Mouse (Mus musculus) forebrain, embryonic 13.5 days (tissue): ENCODE data around the gene Micu1. TPM values are rescaled to one million over a fixed set of nuclear protein-coding genes. Genes with fewer than 3 reads are reported as not detected.
"Not testable (repeated sequence)": the region's sequence is repeated elsewhere in the genome, so short reads cannot be mapped to it uniquely, and the experiment has no call there.

Experiments used
- ATAC-seq: fragments of 200-750 bp; cut with Nextera tagmentation; 2 replicates; pipeline ENCODE4 v1.8.0; 2017
- H3K27ac ChIP-seq: fragments of 300-500 bp; sonication (generic); 2 replicates; pipeline ENCODE4 v1.5.1; 2015; ENCODE audit warnings: inconsistent platforms, mild to moderate bottlenecking, moderate library complexity
- H3K27me3 ChIP-seq: fragments of 300-500 bp; sonication (generic); 2 replicates; pipeline ENCODE4 v1.6.1; 2015; ENCODE audit warnings: mild to moderate bottlenecking, inconsistent platforms
- H3K36me3 ChIP-seq: fragments of 300-500 bp; sonication (generic); 2 replicates; pipeline ENCODE4 v1.6.1; 2015; ENCODE audit warnings: mild to moderate bottlenecking, inconsistent platforms; ENCODE audit not compliant: poor library complexity, severe bottlenecking
- H3K4me1 ChIP-seq: fragments of 300-500 bp; sonication (generic); 2 replicates; pipeline ENCODE4 v1.6.1; 2015; ENCODE audit warnings: inconsistent platforms
- H3K4me2 ChIP-seq: fragments of 300-500 bp; sonication (generic); 2 replicates; pipeline ENCODE4 v1.6.1; 2015; ENCODE audit warnings: inconsistent platforms, mild to moderate bottlenecking, moderate library complexity
- H3K4me3 ChIP-seq: fragments of 300-500 bp; sonication (generic); 2 replicates; pipeline ENCODE4 v1.5.1; 2015; ENCODE audit warnings: mild to moderate bottlenecking, inconsistent platforms
- H3K9ac ChIP-seq: fragments of 300-500 bp; sonication (generic); 2 replicates; pipeline ENCODE4 v1.6.1; 2015; ENCODE audit warnings: mild to moderate bottlenecking, inconsistent platforms
- H3K9me3 ChIP-seq: fragments of 300-500 bp; sonication (generic); replicated peaks from 2 replicates; pipeline ENCODE4 v1.6.1; 2016; ENCODE audit warnings: inconsistent platforms
- WGBS: fragments of 180-500 bp; shearing (Covaris S2); methylation state at CpG from one replicate; pipeline ENCODE4 v1.1.7; 2015; 5-methylcytosine and 5-hydroxymethylcytosine counted together
- polyA plus RNA-seq: library from polyadenylated mRNA; unstranded; fragments of >200 nt; fragmentation: Nextera tagmentation; extraction: Ambion mirVana; gene quantifications from 2 replicates; pipeline ENCODE4 v1.2.1, GENCODE M21; 2015

Micu1 gene
- polyA plus RNA-seq, 1 experiment from 2014 or later: 69.0 TPM

DNA sequence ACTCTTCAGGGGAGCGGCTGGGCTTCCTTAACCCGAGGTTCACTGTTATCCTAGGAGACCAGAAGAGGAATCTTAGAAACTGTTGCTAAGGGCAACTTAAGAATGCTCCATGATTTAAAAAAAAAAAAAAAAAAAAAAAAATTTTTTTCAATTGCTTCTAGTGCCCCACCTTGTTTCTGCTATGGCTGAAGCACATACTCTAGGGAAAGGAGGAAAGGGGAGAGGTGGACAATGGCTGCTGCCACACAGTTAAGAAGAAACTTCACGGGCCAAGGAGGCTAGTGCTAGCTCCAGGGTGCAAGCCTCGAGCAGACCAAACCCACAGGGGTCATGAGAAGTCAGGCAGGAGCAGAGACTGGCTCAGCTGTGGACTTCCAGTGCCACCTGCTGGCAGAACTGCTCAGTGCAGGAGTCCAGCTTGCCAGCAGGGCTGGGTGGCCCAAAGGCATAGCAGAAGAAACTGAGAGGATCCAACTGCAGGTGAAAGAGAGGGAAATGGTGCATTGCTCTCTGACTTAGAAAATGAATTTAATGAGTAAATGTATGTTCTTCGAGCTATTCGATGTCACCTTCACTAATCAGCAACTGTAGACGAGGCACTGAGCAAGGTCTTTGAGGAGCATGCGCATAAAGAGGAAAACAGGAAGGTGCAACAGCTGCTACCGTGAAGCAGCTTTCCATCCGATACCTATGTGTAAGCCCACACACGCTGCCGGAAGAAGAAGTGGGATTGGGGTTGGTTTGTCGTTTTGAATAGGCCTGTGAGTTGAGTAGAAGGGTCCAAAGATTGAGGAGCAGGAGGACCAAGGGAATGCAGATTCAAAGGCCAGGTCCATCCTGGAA is 162.8 kb downstream of the Micu1 start:
- Histone ChIP-seq H3K36me3 (peaks cover 8% of the 10 kb centered on the region; the same call in 1 of the 2 replicates), H3K4me1 (peaks cover 7% of the 10 kb centered on the region), H3K27me3 (no peaks in the 10 kb centered on the region), H3K4me3 (no peak overlapping the region), H3K9me3 (no peaks in the 10 kb centered on the region), H3K27ac (no peak overlapping the region), H3K9ac (no peak overlapping the region), H3K4me2 (no peak overlapping the region)
- 41% methylated on average over 13 of the region's 13 CpGs for WGBS
- ATAC-seq: peak; percentile 80

DNA sequence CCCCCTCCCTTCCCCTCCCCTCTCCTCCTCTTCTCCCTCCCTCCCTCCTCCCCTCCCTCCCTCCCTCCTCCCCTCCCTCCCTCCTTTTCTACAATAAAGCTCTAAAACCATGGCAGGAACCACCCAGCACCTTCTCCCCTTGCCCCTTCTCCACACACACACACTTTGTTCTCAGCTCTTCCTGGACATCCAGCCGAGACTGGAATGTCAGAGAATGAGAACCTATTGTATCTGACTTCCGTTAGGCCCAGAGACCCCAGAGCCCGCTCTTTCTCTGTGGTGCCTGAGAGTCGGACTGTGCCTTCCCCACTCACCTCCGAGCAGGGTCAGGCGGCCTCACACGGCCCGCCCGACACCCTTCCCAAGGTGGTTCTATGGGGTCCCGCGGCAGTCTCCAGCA is 166.0 kb downstream of the Micu1 start:
- Histone ChIP-seq H3K4me1 (peaks cover 5% of the 10 kb centered on the region), H3K4me2 (no peak overlapping the region), H3K27ac (no peak overlapping the region), H3K27me3 (no peaks in the 10 kb centered on the region), H3K9me3 (0 out of 2 replicates have a peak, but pooled peaks cover 4% of the 10 kb centered on the region), H3K4me3 (no peak overlapping the region), H3K9ac (no peak overlapping the region), H3K36me3 (peaks cover 6% of the 10 kb centered on the region; the same call in 1 of the 2 replicates)
- no peak for ATAC-seq
- WGBS: 53% methylated on average over 11 of the region's 11 CpGs

DNA sequence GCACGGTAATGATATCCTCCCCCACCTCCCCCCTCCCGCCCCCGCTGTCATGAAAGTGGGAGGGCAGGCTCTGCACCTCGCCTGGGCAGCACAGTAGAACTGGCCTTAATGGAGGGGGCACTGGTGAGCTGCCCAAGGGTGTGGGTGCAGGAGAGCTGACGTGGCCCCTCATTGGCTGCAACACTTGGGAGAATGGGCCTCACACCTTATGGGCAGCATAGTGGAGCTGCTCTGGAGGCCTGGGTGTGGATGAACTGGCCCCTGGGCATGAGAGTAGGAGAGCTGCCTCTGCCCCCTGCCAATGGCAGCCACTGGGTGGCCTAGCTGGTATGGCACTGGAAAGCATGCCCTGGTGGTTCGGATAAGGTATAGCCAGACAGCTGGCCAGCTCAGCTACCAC is 167.8 kb downstream of the Micu1 start:
- H3K4me2 ChIP-seq: no peak overlapping the region
- no peak overlapping the region for H3K27ac ChIP-seq
- no peak overlapping the region for H3K4me3 ChIP-seq
- 0 out of 2 replicates have a peak, but pooled peaks cover 4% of the 10 kb centered on the region for H3K9me3 ChIP-seq
- H3K27me3 ChIP-seq: no peaks in the 10 kb centered on the region
- ATAC-seq: 0 out of 2 replicates have a peak, but pooled peaks have one; percentile 34
- no peak overlapping the region for H3K9ac ChIP-seq
- no peaks in the 10 kb centered on the region for H3K36me3 ChIP-seq
- H3K4me1 ChIP-seq: no peaks in the 10 kb centered on the region
- 94% methylated on average over 6 of the region's 6 CpGs for WGBS

DNA sequence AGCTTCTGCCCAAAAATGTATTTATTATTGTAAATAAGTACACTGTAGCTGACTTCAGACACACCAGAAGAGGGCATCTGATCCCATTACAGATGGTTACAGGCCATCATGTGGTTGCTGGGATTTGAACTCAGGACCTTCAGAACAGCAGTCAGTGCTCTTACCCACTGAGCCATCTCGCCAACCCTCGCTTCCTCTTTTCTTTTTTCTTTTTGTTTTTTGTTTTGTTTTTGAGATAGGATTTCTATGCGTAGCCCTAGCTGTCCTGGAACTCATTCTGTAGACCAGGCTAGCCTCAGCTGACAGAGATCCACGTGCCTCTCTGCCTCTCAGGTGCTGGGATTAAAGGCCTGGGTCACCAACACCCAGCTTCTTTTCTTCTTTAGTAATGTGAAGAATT is 170.4 kb downstream of the Micu1 start:
- not testable (repeated sequence) for ATAC-seq

DNA sequence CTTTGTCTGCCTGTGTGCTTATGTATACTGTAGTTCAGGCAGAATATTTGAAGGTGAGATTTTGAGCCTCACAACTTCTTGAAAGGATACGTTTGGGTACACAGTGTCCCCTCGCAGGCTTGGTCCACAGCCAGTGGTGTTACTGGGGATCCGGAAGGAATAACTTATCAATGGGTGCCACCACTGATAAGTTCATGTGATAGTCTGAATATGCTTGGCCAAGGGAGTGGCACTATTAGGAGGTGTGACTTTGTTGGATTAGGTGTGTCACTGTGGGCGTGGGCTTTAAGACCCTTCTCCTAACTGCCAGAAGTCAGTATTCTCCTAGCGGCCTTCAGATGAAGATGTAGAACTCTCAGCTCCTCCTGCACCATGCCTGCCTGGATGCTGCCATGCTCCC is 170.9 kb downstream of the Micu1 start:
- no peak overlapping the region for H3K27ac ChIP-seq
- H3K4me2 ChIP-seq: no peak overlapping the region
- 0 out of 2 replicates have a peak, but pooled peaks cover 4% of the 10 kb centered on the region for H3K9me3 ChIP-seq
- WGBS: 89% methylated on average over 5 of the region's 5 CpGs
- H3K27me3 ChIP-seq: no peaks in the 10 kb centered on the region
- no peak for ATAC-seq
- H3K4me3 ChIP-seq: no peak overlapping the region
- no peaks in the 10 kb centered on the region for H3K4me1 ChIP-seq
- H3K9ac ChIP-seq: no peak overlapping the region
- H3K36me3 ChIP-seq: no peaks in the 10 kb centered on the region

More for the DNA sequence above, 170.4 kb downstream of the Micu1 start:
- not testable (repeated sequence) for H3K9ac ChIP-seq, H3K27ac ChIP-seq, H3K27me3 ChIP-seq, H3K4me3 ChIP-seq, H3K9me3 ChIP-seq, H3K4me1 ChIP-seq, H3K4me2 ChIP-seq, H3K36me3 ChIP-seq
- WGBS: 90% methylated on average over 4 of the region's 4 CpGs

DNA sequence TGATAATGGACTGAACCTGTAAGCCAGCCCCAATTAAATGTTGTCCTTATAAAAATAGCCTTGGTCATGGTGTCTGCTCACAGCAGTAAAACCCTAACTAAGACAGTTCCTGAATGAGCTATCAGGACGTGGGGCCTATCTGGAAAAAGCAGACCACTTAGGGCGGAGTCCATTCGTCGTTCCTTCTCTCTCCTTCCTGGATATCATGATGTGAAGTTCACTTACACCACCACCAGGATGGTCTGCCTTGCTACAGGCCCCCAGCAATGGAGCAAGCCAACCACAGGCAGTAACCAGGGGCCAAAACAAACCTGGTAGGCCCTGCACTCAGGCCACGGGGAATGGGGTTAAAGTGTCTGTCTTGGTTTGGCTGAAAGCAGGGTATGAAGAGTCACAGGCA is 171.3 kb downstream of the Micu1 start:
- H3K4me1 ChIP-seq: peaks cover 2% of the 10 kb centered on the region
- H3K9me3 ChIP-seq: 0 out of 2 replicates have a peak, but pooled peaks cover 4% of the 10 kb centered on the region
- no peak for ATAC-seq
- H3K9ac ChIP-seq: no peak overlapping the region
- no peaks in the 10 kb centered on the region for H3K27me3 ChIP-seq
- H3K36me3 ChIP-seq: no peaks in the 10 kb centered on the region
- H3K27ac ChIP-seq: no peak overlapping the region
- H3K4me3 ChIP-seq: no peak overlapping the region
- WGBS: 82% methylated on average over 5 of the region's 5 CpGs
- no peak overlapping the region for H3K4me2 ChIP-seq

DNA sequence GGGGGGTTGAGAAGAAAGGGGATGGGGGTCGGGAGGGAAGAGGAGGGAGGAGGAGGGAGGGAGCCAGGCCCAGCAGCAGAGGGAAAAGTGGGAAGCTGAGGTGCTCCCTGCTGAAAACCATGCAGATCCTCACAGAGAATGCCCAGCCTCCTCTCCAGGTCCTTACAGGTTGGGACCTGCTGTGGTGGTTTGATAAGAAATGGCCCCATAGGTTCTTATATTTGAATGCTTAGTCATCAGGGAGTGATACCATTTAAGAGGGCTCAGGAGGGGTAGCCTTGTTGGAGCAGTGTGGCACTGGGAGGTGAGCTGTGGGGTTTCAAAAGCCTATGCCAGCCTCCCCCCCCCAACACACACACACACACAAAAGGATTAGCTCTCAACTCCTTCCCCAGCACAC is 173.1 kb downstream of the Micu1 start:
- Histone ChIP-seq H3K27ac (no peak overlapping the region), H3K4me2 (no peak overlapping the region), H3K9me3 (0 out of 2 replicates have a peak, but pooled peaks cover 4% of the 10 kb centered on the region), H3K4me1 (peaks cover 7% of the 10 kb centered on the region), H3K36me3 (no peaks in the 10 kb centered on the region), H3K4me3 (no peak overlapping the region), H3K9ac (no peak overlapping the region), H3K27me3 (no peaks in the 10 kb centered on the region)
- ATAC-seq: no peak
- WGBS: 25% methylated on average over 1 of the region's 1 CpGs

DNA sequence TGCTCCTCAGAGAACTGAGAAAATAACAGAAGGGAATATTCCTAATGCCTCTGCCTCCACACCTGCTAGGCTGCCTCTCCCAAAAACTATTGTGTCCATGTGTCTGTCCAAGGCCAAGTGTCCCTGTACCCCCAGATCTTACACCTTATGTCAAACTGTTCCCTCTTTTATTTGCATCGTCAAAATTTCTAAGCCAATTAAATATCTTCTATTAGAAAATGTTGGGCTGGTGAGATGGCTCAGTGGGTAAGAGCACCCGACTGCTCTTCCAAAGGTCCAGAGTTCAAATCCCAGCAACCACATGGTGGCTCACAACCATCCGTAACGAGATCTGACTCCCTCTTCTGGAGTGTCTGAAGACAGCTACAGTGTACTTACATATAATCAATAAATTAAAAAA is 174.4 kb downstream of the Micu1 start:
- H3K4me2 ChIP-seq, H3K4me3 ChIP-seq, ATAC-seq, H3K27ac ChIP-seq, H3K9me3 ChIP-seq, H3K27me3 ChIP-seq, H3K36me3 ChIP-seq, H3K9ac ChIP-seq: not testable (repeated sequence)
- WGBS: 95% methylated on average over 4 of the region's 4 CpGs
- peaks cover 15% of the 10 kb centered on the region for H3K4me1 ChIP-seq

DNA sequence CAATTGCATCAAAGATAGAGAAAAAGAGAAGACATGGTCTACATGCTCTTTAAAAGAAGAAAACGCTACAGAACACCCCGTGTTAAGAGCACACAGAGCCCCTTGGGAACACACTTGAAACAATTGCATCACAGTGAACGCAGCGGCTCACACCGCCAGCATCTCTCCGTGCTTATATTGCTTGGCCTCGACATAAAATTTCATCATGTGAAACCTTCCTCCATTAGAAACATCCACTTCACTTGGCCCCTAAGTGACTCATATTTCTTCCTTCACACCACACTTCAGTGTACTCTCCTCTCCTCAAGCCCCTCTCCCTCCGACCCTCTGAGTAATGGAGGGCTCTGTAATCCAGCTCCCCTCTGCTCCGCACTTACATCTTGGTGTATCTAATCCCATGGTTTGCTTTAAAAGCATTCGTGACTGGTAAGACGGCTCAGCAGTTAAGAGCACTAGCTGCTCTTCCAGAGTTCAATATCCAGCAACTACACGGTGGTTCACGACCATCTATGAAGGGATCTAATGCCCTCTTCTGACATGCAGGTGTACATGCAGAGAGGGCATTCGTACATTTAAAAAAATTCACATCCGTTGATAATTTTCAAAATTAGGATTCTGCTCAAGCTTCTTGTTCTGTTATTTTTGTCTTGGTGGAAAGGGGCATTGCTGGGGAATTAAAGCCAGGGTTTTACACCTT is 175.3 kb downstream of the Micu1 start:
- no peak overlapping the region for H3K27ac ChIP-seq
- H3K36me3 ChIP-seq: no peaks in the 10 kb centered on the region
- no peak overlapping the region for H3K4me2 ChIP-seq
- H3K9me3 ChIP-seq: no peaks in the 10 kb centered on the region
- H3K4me3 ChIP-seq: no peak overlapping the region
- 73% methylated on average over 15 of the region's 15 CpGs for WGBS
- ATAC-seq: no peak
- peaks cover 15% of the 10 kb centered on the region for H3K4me1 ChIP-seq
- no peaks in the 10 kb centered on the region for H3K27me3 ChIP-seq
- H3K9ac ChIP-seq: no peak overlapping the region

DNA sequence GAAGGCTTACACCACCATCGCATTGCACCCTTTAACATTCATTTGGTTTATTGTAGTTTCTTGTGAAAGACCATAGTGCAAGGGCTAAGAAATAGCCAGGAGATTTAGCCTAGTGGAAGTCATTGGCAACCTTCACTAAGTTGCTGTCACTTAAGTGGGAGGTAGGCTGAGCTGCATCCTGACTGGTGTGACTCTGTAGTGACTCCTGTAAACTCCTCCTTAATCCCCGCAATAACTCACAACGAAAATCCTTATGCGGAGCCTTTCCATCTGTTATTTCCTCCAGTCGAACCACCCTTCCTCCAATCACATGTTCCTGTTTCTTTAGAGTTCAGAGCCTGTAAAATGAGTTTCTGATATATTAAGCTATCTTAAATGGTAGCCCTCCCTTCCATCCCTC is 176.5 kb downstream of the Micu1 start:
- H3K27ac ChIP-seq: peak overlapping the region; percentile 100; the same call in 1 of the 2 replicates
- peak overlapping the region; percentile 89 for H3K4me2 ChIP-seq
- peaks cover 3% of the 10 kb centered on the region; the same call in 1 of the 2 replicates for H3K36me3 ChIP-seq
- ATAC-seq: 0 out of 2 replicates have a peak, but pooled peaks have one; percentile 1
- H3K9me3 ChIP-seq: no peaks in the 10 kb centered on the region
- no peaks in the 10 kb centered on the region for H3K27me3 ChIP-seq
- peak overlapping the region; percentile 90 for H3K4me3 ChIP-seq
- WGBS: 24% methylated on average over 5 of the region's 5 CpGs
- peak overlapping the region; percentile 95 for H3K9ac ChIP-seq
- H3K4me1 ChIP-seq: peaks cover 15% of the 10 kb centered on the region

DNA sequence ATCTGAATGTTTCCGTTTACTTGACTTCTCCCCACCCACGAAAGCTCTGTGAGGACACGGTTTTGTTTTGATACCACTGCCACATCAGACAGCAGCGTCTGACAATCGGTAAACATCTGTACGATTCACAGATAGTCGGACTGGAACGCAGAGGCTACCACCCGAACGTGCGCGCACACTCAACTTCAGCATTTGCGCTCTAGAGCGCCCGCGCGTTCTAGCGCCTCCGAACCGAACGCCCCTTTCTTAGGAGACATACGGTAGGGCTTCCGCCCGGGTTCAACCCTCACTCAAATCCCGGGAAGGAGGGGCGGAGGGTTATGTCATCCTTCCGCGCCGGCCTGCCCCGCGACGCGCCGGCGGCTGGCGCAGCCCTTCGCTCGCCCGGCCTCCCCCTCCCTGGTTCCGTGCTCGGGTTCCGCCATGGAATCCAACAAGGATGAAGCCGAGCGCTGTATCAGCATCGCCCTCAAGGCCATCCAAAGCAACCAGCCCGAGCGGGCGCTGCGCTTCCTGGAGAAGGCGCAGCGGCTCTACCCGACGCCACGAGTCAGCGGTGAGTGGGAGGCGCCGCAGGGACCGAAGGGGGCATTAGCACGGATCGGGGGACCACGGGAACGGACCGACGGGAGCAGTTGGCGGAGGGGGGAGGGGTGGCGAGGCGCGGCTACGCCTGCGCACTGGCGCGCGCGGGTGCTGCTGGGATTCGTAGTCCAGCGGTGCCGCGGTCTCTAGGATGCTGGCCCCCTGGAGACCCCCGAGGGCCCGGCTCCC is 177.2 kb downstream of the Micu1 start, which contains the start of gene Dnajb12:
Dnajb12 (plus strand) TSS at position 302 of the 774 bp plus-strand sequence.
- no peaks in the 10 kb centered on the region for H3K27me3 ChIP-seq
- H3K4me3 ChIP-seq: peak within 1 kb of the TSS; percentile 90
- H3K9ac ChIP-seq: peak within 1 kb of the TSS; percentile 95
- no peaks in the 10 kb centered on the region for H3K9me3 ChIP-seq
- ATAC-seq: peak; percentile 94
- peak within 1 kb of the TSS; percentile 89 for H3K4me2 ChIP-seq
- peak within 1 kb of the TSS; percentile 100 for H3K27ac ChIP-seq
- peaks cover 9% of the 10 kb centered on the region; the same call in 1 of the 2 replicates for H3K36me3 ChIP-seq
- under 1% methylated on average over 75 of the region's 80 CpGs for WGBS
- H3K4me1 ChIP-seq: peaks cover 15% of the 10 kb centered on the region
